Mouse (Mus musculus): ENCODE measurements around the gene Rexo5. TPM values are rescaled to one million over a fixed set of nuclear protein-coding genes. Genes with fewer than 3 reads are reported as not detected.

The Rexo5 gene
- polyA plus RNA-seq, 1 experiment from 2014 or later, result 16.3 TPM

DNA sequence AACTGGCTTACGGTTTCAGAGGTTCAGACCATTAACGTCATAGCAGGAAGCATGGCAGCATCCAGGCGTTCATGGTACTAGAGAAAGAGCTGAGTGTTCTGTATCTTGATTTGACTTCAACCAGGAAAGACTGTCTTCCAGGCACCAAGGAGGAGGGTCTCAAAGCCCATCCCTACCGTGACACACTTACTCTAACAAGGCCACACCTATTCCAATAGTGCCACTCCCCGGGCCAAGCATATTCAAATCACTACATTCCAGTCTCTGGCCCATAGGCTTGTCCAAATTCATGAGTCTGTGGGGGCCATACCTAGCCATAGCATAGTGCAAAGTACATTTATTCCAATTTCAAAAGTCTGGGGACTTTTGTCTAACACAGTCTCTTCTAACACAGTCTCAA lies 13.6 kb downstream of the Rexo5 start:
- ATAC-seq (ENCODE audit: insufficient read depth, low FRiP score, low TSS enrichment), result no peak
- 96% methylated on average over 5 of the region's 5 CpGs for WGBS
- 0 out of 2 replicates have a peak, but pooled peaks cover 2% of the 10 kb centered on the region for H3K36me3 ChIP-seq (ENCODE audit: control insufficient read depth, insufficient read depth, low read length)

GRCm38 (mm10) chr7:119808723-119809122 lies 14.9 kb downstream of the Rexo5 start:
- no peaks in the 10 kb centered on the region for H3K4me1 ChIP-seq (ENCODE audit: control insufficient read depth, insufficient read depth, low read length)
- no peak overlapping the region for H3K4me3 ChIP-seq (ENCODE audit: low read depth, low read length)
- no peak overlapping the region for H3K27ac ChIP-seq (ENCODE audit: low read depth, low read length)
- no peaks in the 10 kb centered on the region for H3K9me3 ChIP-seq (ENCODE audit: control insufficient read depth, low read length)
- 0 out of 2 replicates have a peak, but pooled peaks cover 2% of the 10 kb centered on the region for H3K36me3 ChIP-seq (ENCODE audit: control insufficient read depth, insufficient read depth, low read length)
- no peak for DNase-seq (ENCODE audit: low spot score)
- H3K27me3 ChIP-seq (ENCODE audit: control insufficient read depth, insufficient read depth, low read length), result no peaks in the 10 kb centered on the region
- no peak for ATAC-seq (ENCODE audit: insufficient read depth, low FRiP score, low TSS enrichment)
- H3K9ac ChIP-seq (ENCODE audit: low read length), result no peak overlapping the region
- WGBS, result 96% methylated on average over 3 of the region's 3 CpGs
- no peak overlapping the region for H3K4me2 ChIP-seq (ENCODE audit: low read depth)

More for the DNA sequence above, 13.6 kb downstream of the Rexo5 start:
- Histone ChIP-seq H3K4me3 (ENCODE audit: low read depth, low read length) (no peak overlapping the region), H3K4me2 (ENCODE audit: low read depth) (no peak overlapping the region), H3K4me1 (ENCODE audit: control insufficient read depth, insufficient read depth, low read length) (no peaks in the 10 kb centered on the region), H3K27me3 (ENCODE audit: control insufficient read depth, insufficient read depth, low read length) (no peaks in the 10 kb centered on the region), H3K9me3 (ENCODE audit: control insufficient read depth, low read length) (no peaks in the 10 kb centered on the region), H3K9ac (ENCODE audit: low read length) (no peak overlapping the region), H3K27ac (ENCODE audit: low read depth, low read length) (no peak overlapping the region)
- DNase-seq (ENCODE audit: low spot score), result no peak

DNA sequence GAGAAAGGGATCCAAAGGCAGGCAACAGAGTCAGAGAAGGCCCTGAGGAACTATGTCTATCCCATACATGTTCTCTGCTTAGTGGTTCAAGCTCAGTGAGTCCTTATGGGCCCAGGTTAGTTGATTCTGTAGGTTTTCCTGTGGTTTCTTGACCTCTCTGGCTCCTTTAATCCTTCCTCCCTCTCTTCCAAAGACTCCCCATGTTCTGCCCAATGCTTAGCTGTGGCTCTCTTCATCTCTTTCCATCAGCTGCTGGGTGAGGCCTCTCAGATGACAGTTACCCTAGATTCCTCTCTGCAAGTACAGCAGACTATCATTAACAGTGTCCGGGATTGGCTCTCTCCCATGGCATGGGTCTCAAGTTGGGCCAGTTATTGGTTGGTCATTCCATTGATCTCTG lies 41.6 kb downstream of the Rexo5 start:
- Histone ChIP-seq H3K4me1 (ENCODE audit: control insufficient read depth, insufficient read depth, low read length) (no peaks in the 10 kb centered on the region), H3K27me3 (ENCODE audit: control insufficient read depth, insufficient read depth, low read length) (no peaks in the 10 kb centered on the region), H3K27ac (ENCODE audit: low read depth, low read length) (no peak overlapping the region), H3K9me3 (ENCODE audit: control insufficient read depth, low read length) (no peaks in the 10 kb centered on the region), H3K4me2 (ENCODE audit: low read depth) (no peak overlapping the region), H3K4me3 (ENCODE audit: low read depth, low read length) (no peak overlapping the region), H3K9ac (ENCODE audit: low read length) (no peak overlapping the region), H3K36me3 (ENCODE audit: control insufficient read depth, insufficient read depth, low read length) (no peaks in the 10 kb centered on the region)
- ATAC-seq (ENCODE audit: insufficient read depth, low FRiP score, low TSS enrichment), result no peak
- 100% methylated on average over 1 of the region's 1 CpGs for WGBS
- DNase-seq (ENCODE audit: low spot score), result no peak

DNA sequence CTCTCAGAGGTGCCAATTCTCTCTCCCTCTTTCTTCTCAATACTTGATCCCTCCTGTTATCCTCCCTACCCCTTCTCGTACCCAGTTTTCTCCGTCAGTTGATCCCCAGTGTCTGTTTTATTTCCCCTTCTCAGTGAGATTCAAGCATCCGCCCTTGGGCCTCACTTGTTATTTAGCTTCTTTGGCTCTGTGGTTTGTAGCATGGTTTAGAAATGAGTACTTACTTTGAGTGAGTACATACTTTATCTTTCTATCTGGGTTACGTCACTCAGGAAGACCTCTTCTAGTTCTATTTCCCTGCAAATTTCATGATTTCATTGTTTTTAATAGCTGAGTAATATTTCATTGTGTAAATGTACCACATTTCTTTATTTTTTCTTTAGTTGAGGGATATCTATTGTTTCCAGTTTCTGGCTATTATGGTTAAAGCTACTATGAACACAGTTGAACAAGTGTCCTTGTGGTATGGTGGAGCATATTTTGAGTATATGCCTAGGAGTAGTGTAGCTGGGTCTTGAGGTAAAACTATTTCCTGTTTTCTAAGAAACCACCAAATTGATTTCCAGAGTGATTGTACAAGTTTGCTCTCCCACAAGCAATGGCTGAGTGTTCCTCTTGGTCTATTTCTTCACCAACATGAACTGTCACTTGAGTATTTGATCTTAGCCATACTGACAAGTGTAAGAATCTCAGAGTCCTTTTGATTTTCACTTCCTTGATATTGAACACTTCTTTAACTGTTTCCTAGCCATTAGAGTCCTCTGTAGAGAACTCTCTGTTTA lies 42.4 kb downstream of the Rexo5 start:
- no peak overlapping the region for H3K4me2 ChIP-seq (ENCODE audit: low read depth)
- DNase-seq (ENCODE audit: low spot score) (no peak), ATAC-seq (ENCODE audit: insufficient read depth, low FRiP score, low TSS enrichment) (no peak)
- no peak overlapping the region for H3K9ac ChIP-seq (ENCODE audit: low read length)
- no peaks in the 10 kb centered on the region for H3K9me3 ChIP-seq (ENCODE audit: control insufficient read depth, low read length)
- H3K36me3 ChIP-seq (ENCODE audit: control insufficient read depth, insufficient read depth, low read length), result no peaks in the 10 kb centered on the region
- no peaks in the 10 kb centered on the region for H3K4me1 ChIP-seq (ENCODE audit: control insufficient read depth, insufficient read depth, low read length)
- H3K27ac ChIP-seq (ENCODE audit: low read depth, low read length), result no peak overlapping the region
- no peak overlapping the region for H3K4me3 ChIP-seq (ENCODE audit: low read depth, low read length)
- WGBS, result 93% methylated on average over 4 of the region's 4 CpGs
- no peaks in the 10 kb centered on the region for H3K27me3 ChIP-seq (ENCODE audit: control insufficient read depth, insufficient read depth, low read length)

GRCm38 (mm10) chr7:119841820-119842449 lies 48.1 kb downstream of the Rexo5 start:
- Histone ChIP-seq H3K4me2 (ENCODE audit: low read depth) (no peak overlapping the region), H3K9me3 (ENCODE audit: control insufficient read depth, low read length) (no peaks in the 10 kb centered on the region), H3K4me1 (ENCODE audit: control insufficient read depth, insufficient read depth, low read length) (no peaks in the 10 kb centered on the region), H3K27me3 (ENCODE audit: control insufficient read depth, insufficient read depth, low read length) (no peaks in the 10 kb centered on the region), H3K4me3 (ENCODE audit: low read depth, low read length) (no peak overlapping the region), H3K27ac (ENCODE audit: low read depth, low read length) (no peak overlapping the region), H3K36me3 (ENCODE audit: control insufficient read depth, insufficient read depth, low read length) (no peaks in the 10 kb centered on the region), H3K9ac (ENCODE audit: low read length) (no peak overlapping the region)
- WGBS, result 95% methylated on average over 4 of the region's 4 CpGs
- ATAC-seq (ENCODE audit: insufficient read depth, low FRiP score, low TSS enrichment), result no peak
- DNase-seq (ENCODE audit: low spot score), result no peak

DNA sequence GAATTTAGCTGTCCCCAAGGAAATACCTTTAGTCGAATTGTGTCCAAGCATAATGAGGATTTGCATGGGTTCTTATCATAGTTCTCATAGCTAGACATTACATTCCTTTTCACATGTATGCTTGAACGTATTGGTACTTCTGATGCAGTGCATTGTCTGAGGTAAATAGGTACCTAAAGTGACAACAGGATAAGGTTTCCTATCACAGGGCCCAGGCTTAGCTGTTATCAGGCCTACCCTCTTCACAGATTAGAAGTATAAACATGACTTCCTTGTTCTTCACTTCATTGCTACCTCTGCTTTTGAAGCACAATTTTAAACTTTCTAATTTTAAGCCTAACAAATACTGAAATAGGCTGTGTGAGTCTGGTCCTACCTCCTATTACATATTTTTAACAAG lies 51.7 kb downstream of the Rexo5 start:
- DNase-seq (ENCODE audit: low spot score) (no peak), ATAC-seq (ENCODE audit: insufficient read depth, low FRiP score, low TSS enrichment) (no peak)
- 91% methylated on average over 2 of the region's 2 CpGs for WGBS
- Histone ChIP-seq H3K4me3 (ENCODE audit: low read depth, low read length) (no peak overlapping the region), H3K27ac (ENCODE audit: low read depth, low read length) (no peak overlapping the region), H3K4me2 (ENCODE audit: low read depth) (no peak overlapping the region), H3K4me1 (ENCODE audit: control insufficient read depth, insufficient read depth, low read length) (no peaks in the 10 kb centered on the region), H3K36me3 (ENCODE audit: control insufficient read depth, insufficient read depth, low read length) (no peaks in the 10 kb centered on the region), H3K27me3 (ENCODE audit: control insufficient read depth, insufficient read depth, low read length) (no peaks in the 10 kb centered on the region), H3K9me3 (ENCODE audit: control insufficient read depth, low read length) (no peaks in the 10 kb centered on the region), H3K9ac (ENCODE audit: low read length) (no peak overlapping the region)

DNA sequence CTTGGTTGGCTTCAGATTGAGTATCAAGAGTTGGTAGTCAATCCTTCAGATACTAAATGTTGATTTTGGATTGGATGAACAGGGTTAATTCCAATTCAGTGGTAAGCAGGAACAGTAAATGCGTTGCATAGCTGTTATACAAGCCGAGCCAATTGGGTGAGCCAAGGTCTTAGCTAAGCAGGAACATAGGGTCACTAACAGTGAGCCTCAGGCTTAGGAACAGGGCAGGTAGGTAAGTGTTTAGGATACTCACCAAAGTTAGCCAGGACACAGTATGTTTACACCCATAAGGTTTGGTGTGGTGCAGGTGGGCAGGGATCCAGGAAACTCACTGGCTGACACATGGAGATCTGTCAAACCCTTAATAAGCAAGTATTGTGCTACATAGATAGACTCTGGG lies 53.6 kb downstream of the Rexo5 start:
- H3K4me2 ChIP-seq (ENCODE audit: low read depth), result no peak overlapping the region
- H3K9me3 ChIP-seq (ENCODE audit: control insufficient read depth, low read length), result no peaks in the 10 kb centered on the region
- no peaks in the 10 kb centered on the region for H3K36me3 ChIP-seq (ENCODE audit: control insufficient read depth, insufficient read depth, low read length)
- H3K27ac ChIP-seq (ENCODE audit: low read depth, low read length), result no peak overlapping the region
- no peak overlapping the region for H3K9ac ChIP-seq (ENCODE audit: low read length)
- WGBS, result 93% methylated on average over 2 of the region's 2 CpGs
- no peak for DNase-seq (ENCODE audit: low spot score)
- ATAC-seq (ENCODE audit: insufficient read depth, low FRiP score, low TSS enrichment), result no peak
- no peaks in the 10 kb centered on the region for H3K4me1 ChIP-seq (ENCODE audit: control insufficient read depth, insufficient read depth, low read length)
- H3K27me3 ChIP-seq (ENCODE audit: control insufficient read depth, insufficient read depth, low read length), result no peaks in the 10 kb centered on the region
- H3K4me3 ChIP-seq (ENCODE audit: low read depth, low read length), result no peak overlapping the region

DNA sequence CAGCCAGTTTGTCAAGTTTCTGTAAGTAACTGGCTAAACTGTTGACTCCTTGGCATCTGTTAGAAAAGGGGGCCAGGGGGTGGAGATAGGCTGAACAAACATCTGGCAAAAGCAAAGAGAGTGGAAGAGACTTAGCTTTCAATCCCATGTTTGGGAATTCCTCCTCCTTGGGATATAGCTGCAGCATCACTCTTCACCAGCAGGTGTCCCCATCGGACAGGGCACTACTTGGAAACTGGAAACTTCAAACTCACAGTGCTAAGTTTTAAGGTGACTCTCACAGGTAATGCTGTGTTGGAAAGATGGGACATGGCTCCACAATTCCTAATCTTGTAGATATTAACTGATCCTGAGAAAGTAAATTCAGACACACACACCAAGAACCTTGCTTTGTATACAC lies 55.3 kb downstream of the Rexo5 start:
- H3K4me1 ChIP-seq (ENCODE audit: control insufficient read depth, insufficient read depth, low read length), result no peaks in the 10 kb centered on the region
- no peaks in the 10 kb centered on the region for H3K27me3 ChIP-seq (ENCODE audit: control insufficient read depth, insufficient read depth, low read length)
- WGBS, result 0% methylated on average over 1 of the region's 1 CpGs
- peak; percentile 44 for DNase-seq (ENCODE audit: low spot score)
- no peak overlapping the region for H3K4me2 ChIP-seq (ENCODE audit: low read depth)
- ATAC-seq (ENCODE audit: insufficient read depth, low FRiP score, low TSS enrichment), result no peak
- H3K27ac ChIP-seq (ENCODE audit: low read depth, low read length), result no peak overlapping the region
- no peak overlapping the region for H3K9ac ChIP-seq (ENCODE audit: low read length)
- H3K4me3 ChIP-seq (ENCODE audit: low read depth, low read length), result no peak overlapping the region
- H3K36me3 ChIP-seq (ENCODE audit: control insufficient read depth, insufficient read depth, low read length), result no peaks in the 10 kb centered on the region
- no peaks in the 10 kb centered on the region for H3K9me3 ChIP-seq (ENCODE audit: control insufficient read depth, low read length)

DNA sequence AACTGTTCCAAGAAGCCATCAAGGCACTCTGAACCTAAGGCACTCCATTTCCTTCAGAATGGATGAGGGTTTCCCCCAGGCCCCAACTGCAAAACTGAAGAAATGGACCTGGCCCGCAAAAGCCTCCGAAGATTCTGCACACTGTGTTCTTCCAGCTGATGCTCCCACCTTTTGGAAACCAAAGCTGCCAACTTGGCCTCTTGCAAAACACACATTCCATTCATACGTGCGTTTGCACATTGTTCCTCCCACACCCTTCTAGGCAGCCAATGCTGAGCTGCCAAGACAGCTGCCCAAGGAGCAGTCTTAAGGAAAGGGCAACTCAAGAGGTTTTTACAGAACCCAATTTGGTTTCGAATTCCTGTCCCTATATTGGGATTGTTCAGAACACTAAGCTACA lies 56.9 kb downstream of the Rexo5 start:
- Histone ChIP-seq H3K9ac (ENCODE audit: low read length) (no peak overlapping the region), H3K27ac (ENCODE audit: low read depth, low read length) (no peak overlapping the region), H3K9me3 (ENCODE audit: control insufficient read depth, low read length) (no peaks in the 10 kb centered on the region), H3K4me2 (ENCODE audit: low read depth) (no peak overlapping the region), H3K27me3 (ENCODE audit: control insufficient read depth, insufficient read depth, low read length) (no peaks in the 10 kb centered on the region), H3K36me3 (ENCODE audit: control insufficient read depth, insufficient read depth, low read length) (no peaks in the 10 kb centered on the region), H3K4me1 (ENCODE audit: control insufficient read depth, insufficient read depth, low read length) (no peaks in the 10 kb centered on the region), H3K4me3 (ENCODE audit: low read depth, low read length) (no peak overlapping the region)
- DNase-seq (ENCODE audit: low spot score) (no peak), ATAC-seq (ENCODE audit: insufficient read depth, low FRiP score, low TSS enrichment) (no peak)
- WGBS, result 83% methylated on average over 5 of the region's 5 CpGs
